Mouse (Mus musculus) spleen, embryonic (tissue): ENCODE results near the gene Aim2.

Experiments used
- CTCF ChIA-PET: fragments of 350-600 bp; sonication (Branson Sonifier 250); formaldehyde crosslinking; loops from one replicate; lab custom pipeline; 2022; lab: Charles Lee

Aim2 gene

DNA sequence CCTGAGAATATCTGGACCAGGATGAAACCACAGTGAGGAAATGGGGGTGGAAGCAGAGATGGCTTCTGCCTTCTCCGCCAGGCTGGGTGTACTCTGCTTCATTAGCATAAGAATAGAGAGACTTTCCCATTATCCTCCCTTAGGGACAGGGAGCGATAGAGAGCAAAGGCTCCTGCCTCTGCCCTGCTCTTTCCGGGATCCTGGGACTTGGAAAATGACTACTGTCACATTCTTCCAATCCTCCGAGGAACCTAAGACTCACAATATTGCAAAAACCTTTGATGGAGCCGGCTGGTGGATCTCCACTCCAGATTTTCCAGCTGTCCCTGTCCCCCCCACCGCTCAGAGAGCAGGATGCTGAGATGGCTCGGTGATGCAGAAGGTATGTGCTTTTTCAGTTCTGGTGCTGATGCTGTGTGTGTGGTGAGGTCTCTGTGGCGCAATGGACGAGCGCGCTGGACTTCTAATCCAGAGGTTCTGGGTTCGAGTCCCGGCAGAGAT, 39.3 kb downstream of the Aim2 start:
- CTCF ChIA-PET = interaction anchor here (0.5 kb wide), 1 partner anchor 978 kb away, joined by 5 read pairs; no protein-coding TSS in a partner anchor

DNA sequence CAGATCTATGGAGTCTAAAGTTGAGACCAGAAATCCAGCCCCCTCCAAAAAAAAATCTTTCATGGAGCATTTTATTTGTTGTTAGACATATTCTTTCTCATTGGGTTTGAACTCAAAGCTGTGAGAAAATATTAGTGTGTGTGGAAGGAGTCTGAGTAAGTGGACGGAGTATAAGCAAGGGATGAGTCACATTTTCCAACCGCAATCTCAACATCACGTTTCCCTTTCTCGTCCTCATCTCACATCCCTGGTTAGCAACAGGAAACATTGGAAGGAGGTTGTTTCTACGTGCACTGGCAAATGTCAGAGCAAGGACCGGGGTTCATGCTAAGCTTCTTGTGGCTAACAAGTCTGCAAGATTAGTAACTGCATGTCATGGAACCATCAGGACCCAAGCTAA, 41.1 kb downstream of the Aim2 start:
- CTCF ChIA-PET = no interaction called here

DNA sequence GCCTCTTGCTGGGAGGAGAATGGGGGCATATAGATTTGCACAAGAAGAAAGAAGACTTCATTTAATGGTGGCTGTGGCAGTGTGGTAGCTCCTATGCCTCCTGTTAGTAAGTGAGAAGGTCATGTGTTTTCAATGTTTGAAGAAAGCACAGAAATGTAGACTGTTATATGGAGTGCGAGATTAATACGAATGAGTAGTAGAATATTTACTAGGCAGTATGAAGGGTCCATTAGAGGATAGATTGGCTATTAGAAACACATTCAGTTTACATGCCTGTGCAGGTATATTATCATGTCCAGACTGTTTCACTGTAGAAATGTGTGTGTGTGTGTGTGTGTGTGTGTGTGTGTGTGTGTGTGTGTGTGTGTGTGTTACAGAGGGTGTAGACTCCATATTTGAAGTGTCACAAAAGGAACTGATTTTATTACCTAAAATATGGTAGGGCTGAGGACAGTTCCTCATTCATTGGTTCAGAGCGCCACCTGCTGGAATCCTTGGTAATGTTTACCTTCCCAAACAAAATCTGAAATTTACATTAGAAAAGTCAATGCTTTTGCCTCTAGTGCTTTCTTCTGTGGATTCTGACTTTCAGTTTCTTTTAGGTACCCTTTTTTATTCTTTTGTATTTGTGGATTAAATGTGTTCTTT, 47.8 kb downstream of the Aim2 start:
- CTCF ChIA-PET = interaction anchor here (2.0 kb wide), 1 partner anchor 59 kb away, joined by 10 read pairs; no protein-coding TSS in a partner anchor

DNA sequence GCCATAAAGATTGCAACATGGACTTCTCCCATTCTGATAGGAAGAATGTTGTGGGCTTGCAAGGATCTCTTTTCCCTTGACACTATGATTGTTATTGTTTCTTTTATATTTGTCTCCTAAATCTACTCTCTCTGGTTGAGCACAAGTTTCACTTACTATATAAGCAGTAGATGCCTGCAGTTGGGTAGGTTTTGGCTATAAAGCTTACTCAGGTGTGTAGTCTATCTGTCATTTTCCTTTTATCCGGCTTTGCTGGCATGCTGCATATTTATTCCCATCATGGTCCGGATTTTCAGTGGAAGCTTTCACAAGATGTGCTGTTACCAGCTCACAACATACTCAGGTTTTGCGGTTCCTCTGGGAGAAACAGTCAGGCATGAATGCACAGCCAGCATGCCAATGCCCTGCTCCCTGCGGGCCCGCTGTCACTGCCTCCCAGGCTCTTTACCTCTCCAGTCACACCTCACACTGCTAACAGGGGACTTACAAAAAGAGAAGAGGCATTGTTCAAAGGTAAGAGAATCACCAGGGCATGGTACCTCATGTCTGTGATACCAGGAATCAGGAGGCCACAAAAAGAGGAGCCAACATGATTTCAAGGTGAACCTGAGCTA, 54.1 kb downstream of the Aim2 start:
- CTCF ChIA-PET = no interaction called here

DNA sequence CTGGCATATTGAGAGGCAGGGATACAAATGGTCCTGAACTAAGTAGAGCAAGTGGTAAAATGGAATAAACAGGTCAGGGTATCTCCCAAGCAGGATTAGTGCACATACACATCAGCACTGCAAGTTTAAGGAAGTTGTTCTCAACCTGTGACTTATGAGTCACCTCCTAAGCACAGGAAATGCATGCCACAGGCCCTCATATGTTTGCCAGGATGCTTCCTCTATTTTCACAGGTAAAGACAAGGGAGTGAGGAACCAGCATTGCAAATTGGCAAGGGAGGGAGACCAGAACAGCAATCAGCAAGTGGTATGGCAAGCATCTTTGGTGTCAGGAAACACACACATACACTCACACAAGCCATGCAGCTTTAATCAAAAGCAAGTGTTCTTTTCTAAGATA, 58.4 kb downstream of the Aim2 start:
- CTCF ChIA-PET = no interaction called here

DNA sequence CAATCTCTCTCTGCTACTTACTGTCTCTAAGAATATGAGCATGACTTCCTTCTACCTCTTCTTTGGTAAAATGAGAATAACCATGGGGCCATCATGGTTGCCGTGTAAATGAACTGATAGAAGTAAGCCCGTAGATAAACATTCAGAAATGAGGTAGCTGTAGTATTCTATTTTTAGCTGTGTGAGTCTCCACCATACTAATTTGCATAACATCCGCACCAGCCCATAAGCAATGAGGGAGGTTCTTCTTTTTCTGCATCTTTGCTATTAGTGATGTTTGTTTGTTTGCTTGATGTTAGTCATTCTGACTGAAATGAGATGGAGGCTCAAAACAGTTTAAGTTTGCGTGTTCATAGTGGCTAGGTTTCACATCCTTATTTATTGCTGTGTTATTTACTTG, 61.2 kb downstream of the Aim2 start:
- CTCF ChIA-PET = interaction anchor here (0.6 kb wide), 1 partner anchor 129 kb away, joined by 3 read pairs; no protein-coding TSS in a partner anchor

DNA sequence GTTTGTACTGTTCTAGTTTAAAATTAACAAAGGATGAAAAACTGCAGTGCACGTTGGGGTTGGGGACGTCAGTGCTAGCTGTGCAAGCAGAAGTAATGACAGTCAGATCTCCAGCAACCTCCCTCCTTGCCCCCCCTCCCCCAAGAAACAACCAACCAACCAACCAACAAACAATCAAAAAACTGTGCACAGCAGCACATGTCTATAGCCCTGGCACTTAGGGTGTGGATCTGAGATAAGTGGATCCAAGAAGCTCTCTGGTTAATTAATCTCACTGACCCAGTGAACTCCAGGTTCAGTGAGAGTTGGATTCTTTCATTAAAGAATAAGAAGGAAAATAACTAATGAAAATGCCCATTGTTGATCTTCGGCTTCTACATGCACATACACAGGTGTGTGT, 64.0 kb downstream of the Aim2 start:
- CTCF ChIA-PET = no interaction called here

DNA sequence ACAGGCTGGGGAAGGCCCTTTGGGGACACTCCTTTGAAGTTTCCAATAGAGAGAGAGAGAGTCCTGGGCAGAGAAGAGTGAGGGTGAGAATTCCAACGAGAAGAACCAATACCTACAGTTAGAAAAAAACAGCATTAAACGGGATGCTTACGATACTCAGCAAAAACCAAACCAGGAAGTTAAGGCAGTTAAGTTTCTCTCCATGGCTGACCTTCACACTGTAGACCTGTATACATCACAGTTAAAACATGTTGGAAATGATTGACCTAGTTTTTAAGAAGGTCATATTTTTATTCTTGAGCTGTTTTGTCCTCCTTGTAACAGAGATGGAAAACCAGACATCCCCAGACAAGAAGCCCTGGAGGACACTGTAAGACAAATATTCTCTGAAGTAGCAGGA, 67.8 kb downstream of the Aim2 start:
- CTCF ChIA-PET = interaction anchor here (1.2 kb wide), 1 partner anchor 8 kb away, joined by 3 read pairs; no protein-coding TSS in a partner anchor

DNA sequence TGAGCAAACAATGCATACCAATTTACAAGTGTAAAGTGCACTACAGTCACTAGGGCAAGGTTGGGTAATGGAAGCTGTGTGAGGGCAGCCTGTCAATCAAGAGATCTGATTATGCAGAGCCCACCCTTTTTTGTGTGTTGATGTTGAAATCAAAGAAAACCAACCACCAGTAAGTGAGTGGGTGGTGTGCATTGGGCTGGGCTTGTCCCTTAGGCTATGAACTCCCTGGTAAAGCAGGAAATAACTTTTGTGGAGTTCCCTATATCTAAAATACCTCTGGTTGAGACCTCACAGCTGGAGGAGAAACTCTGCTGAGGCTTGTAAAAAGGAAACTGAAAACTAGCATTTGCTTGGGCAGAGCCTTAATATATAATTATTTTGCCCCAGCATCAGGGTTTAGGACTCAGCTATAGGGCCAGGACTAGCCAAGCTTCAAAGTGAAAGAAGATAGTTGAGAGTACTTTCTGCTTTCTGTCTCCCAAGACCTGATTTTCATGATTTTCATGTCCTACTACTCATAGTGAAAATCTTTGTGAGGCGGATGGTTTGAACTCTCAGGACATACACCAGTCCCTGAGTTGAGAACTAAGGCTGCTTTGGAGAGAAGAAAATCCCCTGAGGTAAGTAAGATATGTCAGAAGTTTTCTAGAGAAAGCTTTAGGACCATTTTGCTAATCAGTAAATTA, 68.4 kb downstream of the Aim2 start:
- CTCF ChIA-PET = interaction anchor here (0.7 to 1.2 kb wide), 2 partner anchors 9 to 262 kb away, joined by 3 to 18 read pairs; no protein-coding TSS in a partner anchor

DNA sequence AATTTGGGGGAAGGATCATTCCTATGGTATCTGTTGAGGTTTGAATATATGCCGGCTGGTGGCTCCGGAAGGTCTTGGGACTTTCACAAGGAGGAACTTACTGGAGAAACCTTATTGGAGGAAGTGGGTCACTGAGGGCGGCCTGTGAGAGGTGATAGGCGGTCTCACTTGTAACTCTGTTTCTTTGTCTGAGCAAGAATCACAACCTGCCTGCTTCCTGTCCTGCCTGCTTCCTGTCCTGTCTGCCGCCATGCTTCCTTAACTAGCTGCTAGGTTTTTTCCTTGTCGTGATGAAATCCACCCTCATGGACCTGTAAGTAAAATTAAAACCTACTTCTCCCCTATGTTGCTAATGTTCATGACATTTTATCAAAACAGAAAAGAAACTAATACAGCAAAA, 69.7 kb downstream of the Aim2 start:
- CTCF ChIA-PET = no interaction called here

DNA sequence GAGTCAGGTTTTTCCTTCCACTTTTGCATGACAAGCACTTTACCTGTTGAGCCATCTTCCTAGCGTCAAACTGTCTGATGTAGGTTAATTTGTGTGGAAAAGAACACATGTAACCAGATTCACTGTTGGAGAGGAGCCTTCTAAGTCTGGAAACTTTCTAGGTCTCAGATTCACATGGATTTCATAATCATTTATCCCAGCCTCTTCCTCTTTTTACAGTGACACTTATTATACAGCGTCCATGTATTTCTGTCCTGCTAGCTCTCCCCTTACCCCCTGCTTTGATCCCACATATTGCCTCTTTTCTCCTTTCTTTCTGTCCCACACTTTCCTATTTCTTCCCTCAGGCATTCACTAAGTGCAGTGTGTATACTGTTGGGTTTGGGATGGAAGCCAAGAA, 75.7 kb downstream of the Aim2 start:
- CTCF ChIA-PET = interaction anchor here (0.8 kb wide), 1 partner anchor 30 kb away, joined by 3 read pairs; no protein-coding TSS in a partner anchor

DNA sequence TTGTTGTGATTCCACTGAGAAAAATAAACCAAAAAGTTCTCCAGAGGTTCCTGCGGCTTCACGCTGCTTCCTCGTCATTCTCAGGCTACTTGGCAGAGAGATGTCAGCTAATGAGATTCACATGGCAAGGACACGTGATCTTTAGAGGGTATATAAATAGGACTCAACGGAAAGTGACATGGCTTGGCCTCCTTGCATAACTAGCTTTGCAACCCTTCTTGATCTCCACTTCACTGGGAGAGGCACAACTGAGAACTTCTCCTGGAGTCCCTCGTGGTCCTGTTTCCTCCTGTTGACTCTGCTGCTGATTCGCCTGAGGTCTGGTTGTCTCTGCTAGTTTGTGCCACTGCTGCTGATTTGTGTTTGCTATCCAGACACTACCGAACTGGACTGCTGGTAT, 76.7 kb downstream of the Aim2 start:
- CTCF ChIA-PET = no interaction called here

DNA sequence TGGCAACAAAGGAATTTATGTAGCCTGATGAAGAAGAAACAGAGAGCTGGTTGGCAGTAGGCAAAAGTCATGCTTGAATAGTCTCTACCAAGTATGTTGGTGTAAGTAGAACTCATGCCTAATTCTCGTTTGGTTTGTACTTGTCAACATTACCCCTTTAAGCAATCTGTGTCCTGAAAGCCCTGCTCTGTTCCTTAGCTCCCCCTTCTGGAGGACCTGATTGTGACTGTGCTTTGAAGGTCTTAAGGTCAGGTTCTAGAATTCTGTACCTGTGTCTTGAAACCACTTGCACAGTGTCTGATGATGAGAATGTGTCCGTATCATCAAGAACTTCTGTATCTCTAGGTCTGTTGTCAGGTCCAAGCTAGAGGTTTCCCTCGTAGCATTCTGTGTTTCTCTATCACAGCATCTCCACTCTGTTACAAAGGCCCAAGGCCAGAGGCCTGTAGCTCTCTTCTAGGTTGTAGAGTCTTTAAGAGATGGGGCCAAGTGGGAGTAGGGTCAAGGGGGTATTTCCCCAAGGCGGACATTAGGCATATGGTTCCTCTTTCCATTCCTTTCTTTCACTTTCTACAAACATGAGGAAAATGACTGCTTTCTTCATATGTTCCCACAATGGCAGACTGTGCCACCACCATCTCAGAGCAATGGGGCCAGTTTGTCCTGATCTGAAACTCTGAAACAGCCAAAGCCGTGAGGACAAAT, 79.5 kb downstream of the Aim2 start:
- CTCF ChIA-PET = no interaction called here

DNA sequence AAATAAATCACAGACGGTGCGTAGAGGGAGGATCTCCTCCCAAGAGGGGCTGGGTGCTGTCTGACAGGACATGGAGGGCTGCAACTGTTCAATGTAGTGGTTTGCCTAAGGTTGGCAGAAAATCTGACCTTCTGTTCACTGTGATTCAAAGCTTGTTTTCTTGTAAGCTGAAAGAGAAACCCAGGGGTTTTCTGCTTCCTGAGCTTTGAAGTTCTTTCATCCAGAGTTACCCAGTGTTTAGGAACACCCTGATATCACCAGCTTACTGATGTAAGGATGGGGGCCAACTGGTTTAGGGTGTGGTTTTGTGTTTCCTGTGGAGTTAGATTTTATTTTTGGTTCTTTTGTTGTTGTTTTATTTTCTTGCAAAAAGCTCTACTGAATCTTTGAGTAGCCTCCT, 81.7 kb downstream of the Aim2 start:
- CTCF ChIA-PET = no interaction called here

DNA sequence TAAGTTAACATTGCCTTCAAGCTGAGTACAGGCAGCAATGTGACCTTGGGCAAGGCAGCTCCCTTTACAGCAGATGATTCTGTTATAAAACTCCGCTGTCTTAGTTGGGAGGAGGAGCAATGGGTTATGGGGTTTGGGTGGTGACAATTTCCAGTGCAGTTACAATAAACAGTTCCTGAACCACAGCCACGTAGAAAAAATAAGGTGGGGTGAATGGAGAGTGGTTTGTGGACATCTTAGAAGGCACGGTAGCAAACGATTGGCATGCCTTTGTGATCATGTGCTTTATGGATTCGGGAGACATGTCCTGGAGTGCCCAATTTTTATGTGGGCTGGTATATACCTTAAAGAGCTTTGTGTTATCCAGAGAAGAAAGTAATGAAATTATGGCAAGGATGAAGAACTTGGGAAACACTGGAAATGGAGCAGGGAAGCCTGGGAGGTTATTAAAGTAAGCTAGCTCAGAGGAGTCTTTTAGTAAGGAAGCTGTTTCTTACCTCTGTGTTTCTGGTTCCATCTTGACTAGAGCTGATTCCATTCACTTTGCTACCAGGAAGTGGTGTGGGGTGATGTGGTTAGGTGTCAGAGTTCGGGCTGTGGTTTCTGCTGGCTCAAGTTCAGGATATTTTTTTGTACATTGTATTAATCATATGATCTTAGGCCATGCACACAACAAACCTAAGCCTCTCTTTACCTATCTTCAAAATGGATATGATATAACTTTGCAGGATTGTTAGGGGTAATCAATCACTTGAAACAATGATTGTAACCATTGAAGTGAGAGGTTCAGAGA, 86.7 kb downstream of the Aim2 start:
- CTCF ChIA-PET = no interaction called here

DNA sequence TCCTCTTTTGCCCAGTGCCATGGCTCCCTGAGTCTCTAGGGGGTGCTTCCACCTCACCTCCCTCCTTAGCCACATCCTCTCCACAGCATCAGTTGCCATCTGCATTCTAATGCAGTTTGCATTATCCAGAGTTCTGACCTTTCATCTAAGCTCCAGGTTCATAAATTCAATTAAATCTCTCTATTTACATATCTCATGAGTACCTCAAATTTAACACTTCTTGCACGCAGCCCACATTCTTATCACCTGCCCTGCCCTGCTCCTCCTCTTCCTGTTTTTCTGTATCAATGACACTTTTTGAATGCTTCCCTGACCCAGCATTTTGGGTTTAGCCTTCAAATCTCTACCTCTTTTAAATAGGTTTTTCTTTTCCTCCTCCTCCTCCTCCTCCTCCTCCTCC, 90.0 kb downstream of the Aim2 start:
- CTCF ChIA-PET = no interaction called here

DNA sequence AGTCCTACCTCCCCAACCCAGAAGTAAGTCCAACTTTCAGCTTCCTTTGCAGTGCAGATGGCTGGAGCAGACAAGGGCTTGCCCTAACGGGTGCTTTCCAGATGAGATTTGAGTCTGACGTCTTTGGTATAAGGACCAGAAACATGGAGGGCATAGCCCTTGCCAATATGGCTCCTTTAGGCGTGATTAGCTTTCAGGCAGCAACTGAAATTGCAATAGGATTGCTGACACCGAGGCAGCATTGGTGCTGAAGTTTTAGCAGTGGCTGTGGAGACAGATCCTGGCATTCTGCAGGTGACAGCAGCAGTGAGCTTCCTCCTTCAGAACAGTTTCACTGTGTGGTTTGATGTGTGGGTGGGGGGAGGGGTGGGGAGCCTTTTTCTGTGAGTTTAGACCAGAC, 90.5 kb downstream of the Aim2 start:
- CTCF ChIA-PET = no interaction called here

DNA sequence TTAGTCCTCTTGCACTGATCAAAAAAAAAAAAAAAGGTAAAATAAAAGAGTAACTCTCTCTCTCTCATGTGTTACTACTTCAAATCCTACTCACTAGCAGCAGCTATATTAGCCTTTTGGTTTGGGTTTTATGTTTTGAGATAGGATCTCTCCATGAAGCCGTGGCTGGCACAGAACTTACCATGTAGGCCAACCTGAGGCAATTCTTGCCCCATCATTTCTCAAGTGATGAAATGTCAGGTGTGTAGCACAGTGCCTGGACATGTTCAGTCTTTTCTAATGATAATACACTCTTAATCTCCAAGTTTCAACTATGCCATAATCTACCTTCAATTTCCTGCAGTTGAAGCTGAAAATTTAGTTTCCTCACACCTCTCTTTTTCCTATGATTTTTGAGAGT, 92.4 kb downstream of the Aim2 start:
- CTCF ChIA-PET = no interaction called here

DNA sequence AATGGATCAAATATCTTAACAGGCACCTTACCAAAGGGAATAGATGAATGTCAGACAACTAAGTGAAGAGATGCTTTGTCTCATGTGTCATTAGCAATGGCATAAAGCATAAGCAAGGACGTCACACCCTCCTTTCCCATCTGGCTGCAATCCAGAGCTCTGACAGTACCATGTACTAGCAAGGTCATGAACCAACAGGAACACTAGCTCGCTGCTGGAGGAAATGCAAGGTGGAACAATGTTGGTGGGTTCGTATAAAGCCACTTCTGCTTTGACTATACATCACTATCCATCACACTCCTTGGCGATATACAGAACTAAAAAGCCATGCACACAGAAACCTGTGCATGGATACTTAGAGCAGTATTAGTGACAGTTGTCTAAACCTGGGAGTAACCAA, 96.4 kb downstream of the Aim2 start:
- CTCF ChIA-PET = no interaction called here

DNA sequence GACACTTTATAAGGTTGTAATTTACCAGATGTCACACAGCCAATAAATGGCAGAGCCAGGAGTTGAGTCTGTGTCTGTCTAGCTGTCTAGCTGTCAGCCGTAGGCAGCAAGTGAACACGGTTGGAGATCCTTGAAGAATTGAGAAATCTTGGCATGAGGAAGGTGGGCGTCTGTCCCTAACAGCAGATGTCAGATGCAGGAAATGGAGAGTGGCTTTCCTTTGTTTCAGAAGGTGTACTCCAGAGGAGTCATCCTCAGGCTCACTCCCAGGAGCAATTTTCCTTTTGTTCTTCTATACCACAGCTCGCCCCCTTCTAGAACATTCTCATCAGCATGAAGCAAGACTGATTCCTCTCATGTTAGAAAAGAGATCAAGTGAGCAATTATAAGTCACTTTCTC, 99.9 kb downstream of the Aim2 start:
- CTCF ChIA-PET = no interaction called here

DNA sequence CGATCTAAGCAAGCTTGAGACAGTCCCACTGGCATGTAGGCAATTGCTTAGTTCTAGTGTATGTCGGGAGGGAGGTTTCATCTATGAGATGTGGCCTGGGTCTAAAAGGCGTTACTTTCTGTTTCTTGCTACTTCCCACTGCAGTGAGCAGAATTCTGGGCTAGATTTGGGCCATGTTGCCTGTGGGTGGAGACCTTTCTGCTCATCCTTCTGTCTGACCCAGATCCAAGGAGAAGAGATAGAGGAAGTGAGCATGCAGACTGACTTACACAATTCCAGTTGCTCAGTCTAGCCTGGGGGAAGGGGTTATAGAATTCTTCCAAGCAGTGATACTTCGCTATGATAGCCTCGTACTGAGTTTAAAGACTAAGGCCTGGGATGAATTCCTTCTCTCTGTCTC, 101.0 kb downstream of the Aim2 start:
- CTCF ChIA-PET = no interaction called here
